Mouse (Mus musculus) forebrain, embryonic 16.5 days (tissue): ENCODE results near the gene Cpxm2. TPM values are rescaled to one million over a fixed set of nuclear protein-coding genes. Genes with fewer than 3 reads are reported as not detected.

ENCODE experiments used
- ATAC-seq: fragments of 200-750 bp; cut with Nextera tagmentation; 2 replicates; pipeline ENCODE4 v1.8.0; 2017; ENCODE audit warnings: mild to moderate bottlenecking, moderate library complexity
- H3K27ac ChIP-seq: fragments of 300-500 bp; sonication (generic); 2 replicates; pipeline ENCODE4 v1.5.1; 2014; ENCODE audit warnings: low read length, control low read depth
- H3K27me3 ChIP-seq: fragments of 300-500 bp; sonication (generic); replicated peaks from 2 replicates; pipeline ENCODE4 v1.6.1; 2014; ENCODE audit warnings: low read length; ENCODE audit not compliant: control insufficient read depth, insufficient read depth
- H3K36me3 ChIP-seq: fragments of 300-500 bp; sonication (generic); 2 replicates; pipeline ENCODE4 v1.6.1; 2014; ENCODE audit not compliant: control insufficient read depth, insufficient read depth
- H3K4me1 ChIP-seq: fragments of 300-500 bp; sonication (generic); replicated peaks from 2 replicates; pipeline ENCODE4 v1.6.1; 2014; ENCODE audit warnings: low read length; ENCODE audit not compliant: control insufficient read depth, insufficient read depth
- H3K4me2 ChIP-seq: fragments of 300-500 bp; sonication (generic); 2 replicates; pipeline ENCODE4 v1.6.1; 2014; ENCODE audit warnings: mild to moderate bottlenecking, low read length, control low read depth
- H3K4me3 ChIP-seq: fragments of 300-500 bp; sonication (generic); replicated peaks from 2 replicates; pipeline ENCODE4 v1.5.1; 2014; ENCODE audit warnings: mild to moderate bottlenecking, low read length, control low read depth
- H3K9ac ChIP-seq: fragments of 300-500 bp; sonication (generic); replicated peaks from 2 replicates; pipeline ENCODE4 v1.6.1; 2014; ENCODE audit warnings: low read depth, low read length, control low read depth
- H3K9me3 ChIP-seq: fragments of 300-500 bp; sonication (generic); 2 replicates; pipeline ENCODE4 v1.6.1; 2016; ENCODE audit warnings: low read length; ENCODE audit not compliant: control insufficient read depth
- WGBS: fragments of 180-500 bp; shearing (Covaris S2); extraction: QIAGEN DNeasy Blood & Tissue Kit; methylation state at CpG from one replicate; pipeline ENCODE4 v1.1.7; 2014; 5-methylcytosine and 5-hydroxymethylcytosine counted together
- polyA plus RNA-seq: library from polyadenylated mRNA; unstranded; fragments of >200 nt; fragmentation: Nextera tagmentation; extraction: Ambion mirVana; gene quantifications from 2 replicates; pipeline ENCODE4 v1.2.1, GENCODE M21; 2015

Cpxm2 gene
- polyA plus RNA-seq, 1 experiment from 2014 or later, result 1.5 TPM

DNA sequence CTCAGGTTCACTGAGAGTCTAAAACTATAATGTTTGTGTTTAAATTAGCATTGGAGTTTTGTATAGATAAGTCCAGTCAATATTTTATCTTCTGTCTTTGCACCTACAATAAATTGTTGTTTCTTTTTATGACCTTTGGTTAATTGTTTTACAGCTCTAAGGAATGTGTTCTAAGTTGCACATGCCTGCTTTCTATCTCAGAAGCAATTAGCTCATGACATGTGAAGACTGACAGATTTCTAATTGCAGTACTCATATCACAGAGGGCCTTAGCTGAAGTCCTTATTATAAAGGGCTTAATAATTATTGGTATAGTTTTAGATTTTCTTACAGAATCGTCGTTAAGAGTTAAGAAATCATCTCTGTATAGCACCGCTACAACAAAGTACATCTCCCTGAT lies 138.6 kb downstream of the Cpxm2 start:
- no peak for ATAC-seq
- no peak overlapping the region for H3K27ac ChIP-seq
- H3K9me3 ChIP-seq, result no peaks in the 10 kb centered on the region
- 59% methylated on average over 3 of the region's 3 CpGs for WGBS
- peaks cover 12% of the 10 kb centered on the region for H3K4me1 ChIP-seq
- no peaks in the 10 kb centered on the region for H3K27me3 ChIP-seq
- no peak overlapping the region for H3K4me2 ChIP-seq
- H3K9ac ChIP-seq, result no peak overlapping the region
- no peaks in the 10 kb centered on the region for H3K36me3 ChIP-seq
- H3K4me3 ChIP-seq, result no peak overlapping the region

GRCm38 (mm10) chr7:132015193-132015592 lies 139.3 kb downstream of the Cpxm2 start:
- Histone ChIP-seq H3K9me3 (no peaks in the 10 kb centered on the region), H3K9ac (no peak overlapping the region)
- no peak for ATAC-seq

GRCm38 (mm10) chr7:132013970-132014369 lies 140.6 kb downstream of the Cpxm2 start:
- peaks cover 12% of the 10 kb centered on the region for H3K4me1 ChIP-seq
- no peak for ATAC-seq
- H3K36me3 ChIP-seq, result no peaks in the 10 kb centered on the region
- H3K27ac ChIP-seq, result no peak overlapping the region
- no peaks in the 10 kb centered on the region for H3K27me3 ChIP-seq
- no peak overlapping the region for H3K4me2 ChIP-seq
- no peaks in the 10 kb centered on the region for H3K9me3 ChIP-seq
- no peak overlapping the region for H3K4me3 ChIP-seq
- 81% methylated on average over 5 of the region's 5 CpGs for WGBS
- H3K9ac ChIP-seq, result no peak overlapping the region

More at GRCm38 (mm10) chr7:132015193-132015592, 139.3 kb downstream of the Cpxm2 start:
- Histone ChIP-seq H3K27ac (no peak overlapping the region), H3K4me1 (peaks cover 12% of the 10 kb centered on the region), H3K4me2 (no peak overlapping the region), H3K4me3 (no peak overlapping the region), H3K27me3 (no peaks in the 10 kb centered on the region), H3K36me3 (no peaks in the 10 kb centered on the region)
- WGBS, result 13% methylated on average over 3 of the region's 3 CpGs

GRCm38 (mm10) chr7:132012969-132013679 lies 141.4 kb downstream of the Cpxm2 start:
- Histone ChIP-seq H3K36me3 (no peaks in the 10 kb centered on the region), H3K27me3 (no peaks in the 10 kb centered on the region), H3K4me2 (no peak overlapping the region), H3K9ac (no peak overlapping the region), H3K27ac (no peak overlapping the region), H3K4me3 (no peak overlapping the region), H3K4me1 (peaks cover 12% of the 10 kb centered on the region), H3K9me3 (no peaks in the 10 kb centered on the region)
- ATAC-seq, result peak; percentile 80
- 12% methylated on average over 1 of the region's 1 CpGs for WGBS

GRCm38 (mm10) chr7:132009002-132009401 lies 145.5 kb downstream of the Cpxm2 start:
- Histone ChIP-seq H3K36me3 (no peaks in the 10 kb centered on the region), H3K9ac (no peak overlapping the region), H3K4me3 (no peak overlapping the region), H3K4me2 (no peak overlapping the region), H3K27me3 (no peaks in the 10 kb centered on the region), H3K27ac (no peak overlapping the region), H3K4me1 (peaks cover 12% of the 10 kb centered on the region), H3K9me3 (no peaks in the 10 kb centered on the region)
- 80% methylated on average over 7 of the region's 7 CpGs for WGBS
- ATAC-seq, result no peak

GRCm38 (mm10) chr7:132005996-132006696 lies 148.4 kb downstream of the Cpxm2 start:
- WGBS, result 34% methylated on average over 14 of the region's 14 CpGs
- Histone ChIP-seq H3K9ac (no peak overlapping the region), H3K4me3 (no peak overlapping the region), H3K4me2 (no peak overlapping the region), H3K27me3 (no peaks in the 10 kb centered on the region), H3K27ac (no peak overlapping the region), H3K9me3 (no peaks in the 10 kb centered on the region), H3K36me3 (no peaks in the 10 kb centered on the region), H3K4me1 (no peaks in the 10 kb centered on the region)
- ATAC-seq, result no peak

GRCm38 (mm10) chr7:131992873-131993272 lies 161.7 kb downstream of the Cpxm2 start:
- Histone ChIP-seq H3K4me3 (no peak overlapping the region), H3K4me2 (no peak overlapping the region), H3K4me1 (no peaks in the 10 kb centered on the region), H3K27me3 (no peaks in the 10 kb centered on the region), H3K9ac (no peak overlapping the region), H3K9me3 (no peaks in the 10 kb centered on the region), H3K36me3 (no peaks in the 10 kb centered on the region), H3K27ac (no peak overlapping the region)
- ATAC-seq, result no peak
- 67% methylated on average over 3 of the region's 3 CpGs for WGBS

DNA sequence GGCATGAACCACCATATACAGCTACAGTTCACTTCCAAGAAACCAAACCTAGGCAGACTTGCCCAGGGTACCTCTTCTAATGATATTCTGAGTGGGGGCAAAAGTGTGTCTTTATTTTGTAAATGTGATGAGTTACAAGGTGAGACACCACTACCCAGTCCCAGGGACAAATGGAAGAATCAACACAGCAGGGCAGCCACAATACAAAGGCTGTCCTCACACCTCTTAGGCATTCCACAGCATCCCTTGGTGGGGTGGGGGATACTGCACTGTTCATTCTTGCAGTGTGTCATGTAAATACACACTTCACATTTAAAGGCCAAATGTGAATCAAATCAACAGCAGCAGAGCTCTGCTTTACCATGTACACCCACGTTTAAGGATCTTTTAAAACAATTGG lies 162.3 kb downstream of the Cpxm2 start:
- no peaks in the 10 kb centered on the region for H3K9me3 ChIP-seq
- H3K4me3 ChIP-seq, result no peak overlapping the region
- H3K4me1 ChIP-seq, result no peaks in the 10 kb centered on the region
- ATAC-seq, result no peak
- no peaks in the 10 kb centered on the region for H3K27me3 ChIP-seq
- WGBS, result 66% methylated on average over 1 of the region's 1 CpGs
- no peak overlapping the region for H3K9ac ChIP-seq
- H3K36me3 ChIP-seq, result no peaks in the 10 kb centered on the region
- H3K4me2 ChIP-seq, result no peak overlapping the region
- no peak overlapping the region for H3K27ac ChIP-seq

DNA sequence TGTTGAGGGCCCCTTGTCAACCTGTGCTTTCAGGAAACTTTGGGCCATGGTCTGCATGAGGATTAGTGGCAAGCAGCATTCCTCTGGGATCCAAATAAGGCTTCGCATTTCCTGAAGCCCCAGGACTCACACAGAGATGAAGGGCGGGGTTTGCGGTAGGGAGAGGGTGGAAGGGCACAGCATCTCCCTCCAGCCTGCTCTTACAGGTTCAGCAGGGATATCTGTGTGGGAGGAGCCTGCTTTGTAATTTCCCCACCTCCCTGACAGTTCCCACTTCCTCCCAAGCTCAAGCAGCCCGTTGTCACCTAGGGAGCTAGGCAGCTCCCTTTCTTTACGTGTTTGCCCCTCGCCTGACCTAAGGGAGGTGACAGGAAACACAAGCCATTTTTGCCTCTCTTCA lies 165.5 kb downstream of the Cpxm2 start:
- Histone ChIP-seq H3K4me2 (no peak overlapping the region), H3K36me3 (no peaks in the 10 kb centered on the region), H3K27me3 (no peaks in the 10 kb centered on the region), H3K9me3 (no peaks in the 10 kb centered on the region), H3K4me3 (no peak overlapping the region), H3K27ac (no peak overlapping the region), H3K4me1 (peaks cover 8% of the 10 kb centered on the region), H3K9ac (no peak overlapping the region)
- ATAC-seq, result no peak
- 34% methylated on average over 6 of the region's 6 CpGs for WGBS
